Mouse (Mus musculus): ENCODE measurements around the gene Tmem51. TPM values are rescaled to one million over a fixed set of nuclear protein-coding genes. Genes with fewer than 3 reads are reported as not detected.

Gene Tmem51
- polyA plus RNA-seq (2014; fragmentation: Nextera tagmentation; extraction: Ambion mirVana) = 11.1 and 12.3 TPM in 2 replicates

GRCm38 (mm10) chr4:142084131-142084899, at the start of gene Tmem51:
Gene Tmem51, minus strand, starts transcription at chr4:142084304.
- WGBS = under 1% methylated on average over 46 of the region's 52 CpGs
- H3K4me3 ChIP-seq (ENCODE audit: low read depth, low read length) = peak within 1 kb of the TSS; percentile 48
- ATAC-seq (ENCODE audit: low FRiP score) = peak; percentile 77
- H3K4me1 ChIP-seq (ENCODE audit: control insufficient read depth, insufficient read depth, low read length) = peaks cover 12% of the 10 kb centered on the region
- H3K9ac ChIP-seq (ENCODE audit: low read length) = peak within 1 kb of the TSS; percentile 64
- H3K27me3 ChIP-seq (ENCODE audit: control insufficient read depth, insufficient read depth, low read length) = peaks cover 25% of the 10 kb centered on the region
- peak; percentile 96 for DNase-seq (ENCODE audit: low spot score, missing footprints)
- no peaks in the 10 kb centered on the region for H3K9me3 ChIP-seq (ENCODE audit: control insufficient read depth, low read length)
- peak within 1 kb of the TSS; percentile 95 for H3K4me2 ChIP-seq
- no peaks in the 10 kb centered on the region for H3K36me3 ChIP-seq (ENCODE audit: control insufficient read depth, insufficient read depth, low read length)
- no peak within 1 kb of the TSS for H3K27ac ChIP-seq (ENCODE audit: low read depth, low read length)

GRCm38 (mm10) chr4:142130162-142130561, 46.1 kb upstream of the Tmem51 start:
- WGBS = 74% methylated on average over 5 of the region's 5 CpGs
- Histone ChIP-seq H3K36me3 (ENCODE audit: control insufficient read depth, insufficient read depth, low read length) (no peaks in the 10 kb centered on the region), H3K27ac (ENCODE audit: low read depth, low read length) (no peak overlapping the region), H3K4me3 (ENCODE audit: low read depth, low read length) (no peak overlapping the region), H3K4me2 (no peak overlapping the region), H3K9me3 (ENCODE audit: control insufficient read depth, low read length) (no peaks in the 10 kb centered on the region), H3K9ac (ENCODE audit: low read length) (no peak overlapping the region), H3K27me3 (ENCODE audit: control insufficient read depth, insufficient read depth, low read length) (no peaks in the 10 kb centered on the region), H3K4me1 (ENCODE audit: control insufficient read depth, insufficient read depth, low read length) (no peaks in the 10 kb centered on the region; the same call in 1 of the 2 replicates)
- DNase-seq (ENCODE audit: low spot score, missing footprints) = no peak
- ATAC-seq (ENCODE audit: low FRiP score) = no peak

DNA sequence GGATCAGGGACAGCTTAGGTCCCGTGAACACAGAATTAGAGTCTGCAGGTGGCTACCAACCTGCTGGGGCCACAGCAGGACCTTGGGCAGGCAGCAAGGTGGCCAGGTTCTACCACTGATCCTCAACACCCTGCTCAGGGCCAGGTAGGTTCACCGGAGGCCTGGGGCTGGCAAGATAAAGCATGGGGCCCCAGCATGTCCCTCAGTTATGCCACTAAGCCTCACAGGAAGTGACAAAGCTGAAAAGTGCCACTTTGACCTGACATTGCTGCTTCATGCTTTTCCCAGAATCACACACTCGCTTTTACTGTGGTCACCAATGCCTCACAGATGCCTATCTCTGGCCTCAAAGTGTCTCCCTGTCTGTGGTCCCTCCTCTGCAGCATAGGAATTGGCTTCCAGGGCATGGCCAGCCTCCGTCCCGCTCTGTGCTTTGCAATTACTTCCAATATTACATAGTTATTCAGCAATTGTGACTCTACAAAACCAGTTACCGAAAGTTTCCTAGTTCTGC, 43.2 kb upstream of the Tmem51 start:
- Histone ChIP-seq H3K4me2 (no peak overlapping the region), H3K9me3 (ENCODE audit: control insufficient read depth, low read length) (no peaks in the 10 kb centered on the region), H3K4me3 (ENCODE audit: low read depth, low read length) (no peak overlapping the region), H3K27me3 (ENCODE audit: control insufficient read depth, insufficient read depth, low read length) (no peaks in the 10 kb centered on the region), H3K4me1 (ENCODE audit: control insufficient read depth, insufficient read depth, low read length) (no peaks in the 10 kb centered on the region; the same call in 1 of the 2 replicates), H3K9ac (ENCODE audit: low read length) (no peak overlapping the region), H3K36me3 (ENCODE audit: control insufficient read depth, insufficient read depth, low read length) (no peaks in the 10 kb centered on the region), H3K27ac (ENCODE audit: low read depth, low read length) (no peak overlapping the region)
- WGBS = 83% methylated on average over 6 of the region's 6 CpGs
- no peak for ATAC-seq (ENCODE audit: low FRiP score)
- no peak for DNase-seq (ENCODE audit: low spot score, missing footprints)

GRCm38 (mm10) chr4:142126641-142127274, 42.7 kb upstream of the Tmem51 start:
- 79% methylated on average over 10 of the region's 10 CpGs for WGBS
- Histone ChIP-seq H3K4me3 (ENCODE audit: low read depth, low read length) (no peak overlapping the region), H3K9me3 (ENCODE audit: control insufficient read depth, low read length) (no peaks in the 10 kb centered on the region), H3K4me1 (ENCODE audit: control insufficient read depth, insufficient read depth, low read length) (no peaks in the 10 kb centered on the region; the same call in 1 of the 2 replicates), H3K27me3 (ENCODE audit: control insufficient read depth, insufficient read depth, low read length) (no peaks in the 10 kb centered on the region), H3K4me2 (no peak overlapping the region), H3K9ac (ENCODE audit: low read length) (no peak overlapping the region), H3K27ac (ENCODE audit: low read depth, low read length) (no peak overlapping the region), H3K36me3 (ENCODE audit: control insufficient read depth, insufficient read depth, low read length) (no peaks in the 10 kb centered on the region)
- ATAC-seq (ENCODE audit: low FRiP score) = no peak
- no peak for DNase-seq (ENCODE audit: low spot score, missing footprints)

GRCm38 (mm10) chr4:142121164-142121563, 37.1 kb upstream of the Tmem51 start:
- H3K27ac ChIP-seq (ENCODE audit: low read depth, low read length) = no peak overlapping the region

DNA sequence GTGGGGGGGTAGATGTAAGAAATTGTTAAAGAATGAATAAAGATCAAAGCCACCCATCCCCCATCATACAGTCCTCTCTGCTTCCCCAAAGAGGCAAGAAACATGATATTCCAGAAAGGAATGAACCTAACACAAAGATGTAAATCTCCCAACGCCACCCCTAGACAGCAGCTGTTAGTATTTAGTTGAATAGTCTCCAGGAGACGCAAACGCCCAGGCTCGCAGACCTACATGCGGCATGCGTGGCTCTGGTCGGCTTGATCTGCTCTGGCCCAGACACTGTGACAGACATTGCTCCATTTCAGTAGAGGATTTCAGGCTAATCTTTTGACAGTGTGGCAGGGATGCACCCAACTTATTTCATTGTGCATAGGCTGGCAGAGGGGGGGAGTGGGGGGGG, 34.4 kb upstream of the Tmem51 start:
- WGBS = 57% methylated on average over 7 of the region's 7 CpGs

More at GRCm38 (mm10) chr4:142121164-142121563, 37.1 kb upstream of the Tmem51 start:
- no peak overlapping the region for H3K4me2 ChIP-seq
- H3K9ac ChIP-seq (ENCODE audit: low read length) = no peak overlapping the region
- H3K27me3 ChIP-seq (ENCODE audit: control insufficient read depth, insufficient read depth, low read length) = no peaks in the 10 kb centered on the region
- no peak for ATAC-seq (ENCODE audit: low FRiP score)
- H3K36me3 ChIP-seq (ENCODE audit: control insufficient read depth, insufficient read depth, low read length) = no peaks in the 10 kb centered on the region
- H3K4me3 ChIP-seq (ENCODE audit: low read depth, low read length) = no peak overlapping the region
- 64% methylated on average over 1 of the region's 1 CpGs for WGBS
- H3K4me1 ChIP-seq (ENCODE audit: control insufficient read depth, insufficient read depth, low read length) = no peaks in the 10 kb centered on the region
- no peak for DNase-seq (ENCODE audit: low spot score, missing footprints)
- no peaks in the 10 kb centered on the region for H3K9me3 ChIP-seq (ENCODE audit: control insufficient read depth, low read length)

GRCm38 (mm10) chr4:142117993-142118392, 33.9 kb upstream of the Tmem51 start:
- Histone ChIP-seq H3K36me3 (ENCODE audit: control insufficient read depth, insufficient read depth, low read length) (no peaks in the 10 kb centered on the region), H3K4me1 (ENCODE audit: control insufficient read depth, insufficient read depth, low read length) (no peaks in the 10 kb centered on the region), H3K27ac (ENCODE audit: low read depth, low read length) (no peak overlapping the region), H3K4me3 (ENCODE audit: low read depth, low read length) (no peak overlapping the region), H3K27me3 (ENCODE audit: control insufficient read depth, insufficient read depth, low read length) (no peaks in the 10 kb centered on the region), H3K9ac (ENCODE audit: low read length) (no peak overlapping the region), H3K9me3 (ENCODE audit: control insufficient read depth, low read length) (no peaks in the 10 kb centered on the region), H3K4me2 (no peak overlapping the region)
- DNase-seq (ENCODE audit: low spot score, missing footprints) (no peak), ATAC-seq (ENCODE audit: low FRiP score) (peak; percentile 31; the same call in 1 of the 2 replicates)
- 89% methylated on average over 12 of the region's 12 CpGs for WGBS

More for the DNA sequence above, 34.4 kb upstream of the Tmem51 start:
- ATAC-seq (ENCODE audit: low FRiP score) = peak; percentile 52; the same call in 1 of the 2 replicates
- Histone ChIP-seq H3K4me1 (ENCODE audit: control insufficient read depth, insufficient read depth, low read length) (no peaks in the 10 kb centered on the region), H3K27ac (ENCODE audit: low read depth, low read length) (no peak overlapping the region), H3K27me3 (ENCODE audit: control insufficient read depth, insufficient read depth, low read length) (no peaks in the 10 kb centered on the region), H3K4me2 (no peak overlapping the region), H3K36me3 (ENCODE audit: control insufficient read depth, insufficient read depth, low read length) (no peaks in the 10 kb centered on the region), H3K4me3 (ENCODE audit: low read depth, low read length) (no peak overlapping the region), H3K9me3 (ENCODE audit: control insufficient read depth, low read length) (no peaks in the 10 kb centered on the region), H3K9ac (ENCODE audit: low read length) (no peak overlapping the region)
- DNase-seq (ENCODE audit: low spot score, missing footprints) = no peak

DNA sequence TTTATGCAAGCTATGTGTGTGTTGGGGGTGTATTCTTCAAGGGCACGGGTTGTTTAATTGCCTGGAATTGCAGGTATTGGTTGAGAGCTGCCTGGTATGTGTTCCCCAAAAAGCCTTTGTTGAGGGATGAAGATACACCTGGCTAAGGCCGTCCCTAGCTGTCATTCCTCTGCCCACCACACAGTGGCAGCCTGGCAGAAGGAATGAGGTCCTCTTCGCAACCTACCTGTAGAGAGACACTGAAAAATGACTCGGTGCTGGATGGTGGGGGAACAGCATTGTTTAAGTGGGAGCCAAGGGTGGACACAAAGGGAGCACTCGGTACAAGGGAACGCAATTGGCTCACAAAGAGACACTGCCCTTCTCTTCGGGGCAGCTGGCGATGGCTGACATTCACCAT, 29.2 kb upstream of the Tmem51 start:
- 44% methylated on average over 8 of the region's 8 CpGs for WGBS
- ATAC-seq (ENCODE audit: low FRiP score) = no peak; the same call in 1 of the 2 replicates
- H3K4me3 ChIP-seq (ENCODE audit: low read depth, low read length) = no peak overlapping the region
- no peak overlapping the region for H3K9ac ChIP-seq (ENCODE audit: low read length)
- no peaks in the 10 kb centered on the region for H3K4me1 ChIP-seq (ENCODE audit: control insufficient read depth, insufficient read depth, low read length)
- H3K27ac ChIP-seq (ENCODE audit: low read depth, low read length) = no peak overlapping the region
- H3K36me3 ChIP-seq (ENCODE audit: control insufficient read depth, insufficient read depth, low read length) = no peaks in the 10 kb centered on the region
- H3K27me3 ChIP-seq (ENCODE audit: control insufficient read depth, insufficient read depth, low read length) = no peaks in the 10 kb centered on the region
- H3K4me2 ChIP-seq = no peak overlapping the region
- no peaks in the 10 kb centered on the region for H3K9me3 ChIP-seq (ENCODE audit: control insufficient read depth, low read length)
- no peak for DNase-seq (ENCODE audit: low spot score, missing footprints)

Data from midbrain, embryonic 11.5 days (tissue).